Mouse (Mus musculus) E14TG2a.4 (cell line): ENCODE data around the gene Ndst4.

Source experiments
- CTCF ChIP-seq: conservative IDR thresholded peaks from 2 replicates; pipeline ENCODE4 v1.5.1; 2014; ENCODE audit warnings: low read length
- NANOG ChIP-seq: IDR thresholded peaks from 2 replicates; pipeline ENCODE4 v1.6.1; 2014; ENCODE audit warnings: borderline replicate concordance, low read length, mixed read lengths
- POU5F1 ChIP-seq: IDR thresholded peaks from 2 replicates; pipeline ENCODE4 v1.6.1; 2014; ENCODE audit warnings: low read length, borderline replicate concordance

- no peak for TF ChIP-seq POU5F1
- TF ChIP-seq CTCF, result no peak
- no peak for TF ChIP-seq NANOG
Observed at GRCm38 (mm10) chr3:125687601-125688000, 283.7 kb downstream of the Ndst4 start.
